Mouse (Mus musculus) kidney, embryonic 16.5 days (tissue): ENCODE data around the gene Tenm2. TPM values are rescaled to one million over a fixed set of nuclear protein-coding genes. Genes with fewer than 3 reads are reported as not detected.

Experiments used
- ATAC-seq: fragments of 200-750 bp; cut with Nextera tagmentation; 2 replicates; pipeline ENCODE4 v1.8.0; 2017; ENCODE audit warnings: moderate TSS enrichment; ENCODE audit not compliant: low FRiP score, low TSS enrichment
- H3K27ac ChIP-seq: fragments of 300-500 bp; sonication (generic); 2 replicates; pipeline ENCODE4 v1.5.1; 2014; ENCODE audit warnings: low read length
- H3K27me3 ChIP-seq: fragments of 300-500 bp; sonication (generic); 2 replicates; pipeline ENCODE4 v1.6.1; 2014; ENCODE audit warnings: low read length, control low read depth, mixed read lengths; ENCODE audit not compliant: insufficient read depth
- H3K36me3 ChIP-seq: fragments of 300-500 bp; sonication (generic); 2 replicates; pipeline ENCODE4 v1.6.1; 2014; ENCODE audit warnings: low read length, control low read depth, mixed read lengths; ENCODE audit not compliant: insufficient read depth
- H3K4me1 ChIP-seq: fragments of 300-500 bp; sonication (generic); 2 replicates; pipeline ENCODE4 v1.6.1; 2014; ENCODE audit warnings: low read length, control low read depth, mixed read lengths; ENCODE audit not compliant: insufficient read depth
- H3K4me2 ChIP-seq: fragments of 300-500 bp; sonication (generic); replicated peaks from 2 replicates; pipeline ENCODE4 v1.6.1; 2014; ENCODE audit warnings: low read depth, low read length
- H3K4me3 ChIP-seq: fragments of 300-500 bp; sonication (generic); 2 replicates; pipeline ENCODE4 v1.5.1; 2014; ENCODE audit warnings: mild to moderate bottlenecking, low read length
- H3K9ac ChIP-seq: fragments of 300-500 bp; sonication (generic); replicated peaks from 2 replicates; pipeline ENCODE4 v1.6.1; 2014; ENCODE audit warnings: low read length
- H3K9me3 ChIP-seq: fragments of 300-500 bp; sonication (generic); 2 replicates; pipeline ENCODE4 v1.6.1; 2016; ENCODE audit warnings: low read length, control low read depth
- WGBS: fragments of 180-500 bp; shearing (Covaris S2); extraction: QIAGEN DNeasy Blood & Tissue Kit; methylation state at CpG from one replicate; pipeline ENCODE4 v1.1.7; 2014; 5-methylcytosine and 5-hydroxymethylcytosine counted together
- polyA plus RNA-seq: library from polyadenylated mRNA; unstranded; fragments of >200 nt; fragmentation: Nextera tagmentation; extraction: Ambion mirVana; gene quantifications from 2 replicates; pipeline ENCODE4 v1.2.1, GENCODE M21; 2015

Tenm2 gene
- polyA plus RNA-seq = 0.76 and 0.94 TPM in 2 replicates

- WGBS = 0% methylated on average over 58 of the region's 59 CpGs
- Histone ChIP-seq H3K27ac (peak within 1 kb of the TSS; percentile 61; the same call in 1 of the 2 replicates), H3K9ac (peak within 1 kb of the TSS; percentile 68), H3K4me3 (peak within 1 kb of the TSS; percentile 54), H3K27me3 (peaks cover 26% of the 10 kb centered on the region), H3K4me1 (peaks cover 12% of the 10 kb centered on the region), H3K9me3 (no peaks in the 10 kb centered on the region), H3K4me2 (peak within 1 kb of the TSS; percentile 93), H3K36me3 (no peaks in the 10 kb centered on the region)
- ATAC-seq = peak; percentile 97
Measured at GRCm38 (mm10) chr11:37235914-37236600, at the start of gene Tenm2. Gene Tenm2, minus strand, starts transcription at chr11:37235964.

- Histone ChIP-seq H3K9me3 (no peaks in the 10 kb centered on the region), H3K4me1 (no peaks in the 10 kb centered on the region), H3K4me2 (no peak overlapping the region), H3K36me3 (no peaks in the 10 kb centered on the region), H3K27me3 (no peaks in the 10 kb centered on the region), H3K9ac (no peak overlapping the region), H3K4me3 (no peak overlapping the region), H3K27ac (no peak overlapping the region)
- WGBS = 88% methylated on average over 2 of the region's 2 CpGs
- ATAC-seq = no peak
Measured at GRCm38 (mm10) chr11:37285186-37285585, 49.4 kb upstream of the Tenm2 start.

- Histone ChIP-seq H3K36me3 (no peaks in the 10 kb centered on the region), H3K4me1 (no peaks in the 10 kb centered on the region), H3K4me2 (no peak overlapping the region), H3K4me3 (no peak overlapping the region), H3K9me3 (no peaks in the 10 kb centered on the region), H3K27ac (no peak overlapping the region), H3K9ac (no peak overlapping the region), H3K27me3 (no peaks in the 10 kb centered on the region)
- ATAC-seq = no peak
- WGBS = 82% methylated on average over 2 of the region's 2 CpGs
Measured at GRCm38 (mm10) chr11:37248796-37249195, 13.0 kb upstream of the Tenm2 start.

GRCm38 (mm10) chr11:37237096-37237725, 1.4 kb upstream of the Tenm2 start:
- Histone ChIP-seq H3K36me3 (no peaks in the 10 kb centered on the region), H3K27me3 (peaks cover 22% of the 10 kb centered on the region), H3K27ac (peak overlapping the region; percentile 61; the same call in 1 of the 2 replicates), H3K9me3 (no peaks in the 10 kb centered on the region), H3K4me2 (peak overlapping the region; percentile 93), H3K9ac (peak overlapping the region; percentile 68), H3K4me3 (peak overlapping the region; percentile 54), H3K4me1 (peaks cover 12% of the 10 kb centered on the region)
- ATAC-seq = no peak
- 42% methylated on average over 7 of the region's 7 CpGs for WGBS

- no peaks in the 10 kb centered on the region for H3K9me3 ChIP-seq
- H3K4me1 ChIP-seq = peaks cover 12% of the 10 kb centered on the region
- under 1% methylated on average over 27 of the region's 31 CpGs for WGBS
- peak overlapping the region; percentile 61; the same call in 1 of the 2 replicates for H3K27ac ChIP-seq
- H3K4me2 ChIP-seq = peak overlapping the region; percentile 93
- peak overlapping the region; percentile 54 for H3K4me3 ChIP-seq
- peak; percentile 96 for ATAC-seq
- H3K9ac ChIP-seq = peak overlapping the region; percentile 68
- peaks cover 25% of the 10 kb centered on the region for H3K27me3 ChIP-seq
- H3K36me3 ChIP-seq = no peaks in the 10 kb centered on the region
Measured at GRCm38 (mm10) chr11:37236601-37237083, 878 bp upstream of the Tenm2 start.

GRCm38 (mm10) chr11:37235021-37235795, 556 bp downstream of the Tenm2 start:
- H3K36me3 ChIP-seq = no peaks in the 10 kb centered on the region
- 7% methylated on average over 18 of the region's 18 CpGs for WGBS
- peak overlapping the region; percentile 54 for H3K4me3 ChIP-seq
- peaks cover 26% of the 10 kb centered on the region for H3K27me3 ChIP-seq
- H3K9ac ChIP-seq = peak overlapping the region; percentile 68; the same call in 1 of the 2 replicates
- peak overlapping the region; percentile 93 for H3K4me2 ChIP-seq
- peaks cover 12% of the 10 kb centered on the region for H3K4me1 ChIP-seq
- H3K27ac ChIP-seq = no peak overlapping the region
- H3K9me3 ChIP-seq = no peaks in the 10 kb centered on the region
- ATAC-seq = no peak

- ATAC-seq = no peak
- WGBS = 65% methylated on average over 1 of the region's 1 CpGs
- Histone ChIP-seq H3K4me2 (no peak overlapping the region), H3K9me3 (no peaks in the 10 kb centered on the region), H3K4me1 (no peaks in the 10 kb centered on the region), H3K27ac (no peak overlapping the region), H3K9ac (no peak overlapping the region), H3K36me3 (no peaks in the 10 kb centered on the region), H3K27me3 (peaks cover 4% of the 10 kb centered on the region; the same call in 1 of the 2 replicates), H3K4me3 (no peak overlapping the region)
Measured at GRCm38 (mm10) chr11:37227404-37227803, 8.4 kb downstream of the Tenm2 start.

GRCm38 (mm10) chr11:37226943-37227342, 8.8 kb downstream of the Tenm2 start:
- Histone ChIP-seq H3K4me1 (no peaks in the 10 kb centered on the region), H3K9ac (no peak overlapping the region), H3K9me3 (no peaks in the 10 kb centered on the region), H3K36me3 (no peaks in the 10 kb centered on the region), H3K27me3 (peaks cover 4% of the 10 kb centered on the region; the same call in 1 of the 2 replicates), H3K4me2 (no peak overlapping the region), H3K4me3 (no peak overlapping the region), H3K27ac (no peak overlapping the region)
- 35% methylated on average over 10 of the region's 10 CpGs for WGBS
- ATAC-seq = no peak

GRCm38 (mm10) chr11:37222737-37223136, 13.0 kb downstream of the Tenm2 start:
- 83% methylated on average over 2 of the region's 2 CpGs for WGBS
- H3K4me3 ChIP-seq = no peak overlapping the region
- H3K4me1 ChIP-seq = no peaks in the 10 kb centered on the region
- no peak for ATAC-seq
- H3K9me3 ChIP-seq = no peaks in the 10 kb centered on the region
- H3K4me2 ChIP-seq = no peak overlapping the region
- H3K27ac ChIP-seq = no peak overlapping the region
- H3K9ac ChIP-seq = no peak overlapping the region
- no peaks in the 10 kb centered on the region for H3K27me3 ChIP-seq
- H3K36me3 ChIP-seq = no peaks in the 10 kb centered on the region
